ENCODE assay signal across 13 mouse cellular contexts in genomic region chr2:122337291-122337690, GRCm38 (mm10). TPM values are rescaled to one million over a fixed set of nuclear protein-coding genes. Genes with fewer than 3 reads are reported as not detected.
DNase-seq lines count a peak whose midpoint lies in the region; ATAC-seq and TF ChIP-seq lines count a peak whose summit lies in the region.
"Had no signal": no experiment of that assay in that cellular context is flagged by ENCODE, and none has a peak within 500 bp of the region (broad histone marks: within the 10 kb centered on the region; RNA-seq: fewer than 3 reads in every experiment).

No protein-coding gene starts in this region.

- DNase-seq in lung, embryonic 14.5 days, result no peak
- DNase-seq in lung, postnatal 25 days (ENCODE audit: low spot score), result no peak
- no peak for DNase-seq in limb, embryonic 11.5 days (ENCODE audit: low spot score)
- no peak for DNase-seq in gastrocnemius, postnatal 14 days
- no peak for DNase-seq in right cerebral cortex, postnatal 14 days
- DNase-seq: adrenal gland, postnatal 25 days; heart, postnatal 14 days had no signal

- H3K36me3 ChIP-seq in lung, embryonic 14.5 days (ENCODE audit: insufficient read depth), result no peaks in the 10 kb centered on the region
- no peaks in the 10 kb centered on the region for H3K36me3 ChIP-seq in forebrain, embryonic 13.5 days (ENCODE audit: poor library complexity, severe bottlenecking)
- H3K36me3 ChIP-seq in limb, embryonic 11.5 days (ENCODE audit: control insufficient read depth, insufficient read depth, low read length), result no peaks in the 10 kb centered on the region
- H3K36me3 ChIP-seq in neural tube, embryonic 15.5 days, result no peaks in the 10 kb centered on the region

- TF ChIP-seq CTCF in lung, embryonic 14.5 days (IDR thresholded peaks at IDR 0.05; ENCODE audit: low read depth), result no peak

- ATAC-seq in lung, embryonic 14.5 days (ENCODE audit: insufficient read depth), result no peak
- peak; percentile 38; the same call in 1 of the 2 replicates for ATAC-seq in forebrain, embryonic 13.5 days
- no peak for ATAC-seq in limb, embryonic 11.5 days (ENCODE audit: insufficient number of reproducible peaks, low FRiP score, low TSS enrichment, low read depth)
- ATAC-seq in neural tube, embryonic 15.5 days (ENCODE audit: low FRiP score), result peak; percentile 50; the same call in 1 of the 2 replicates

- H3K27me3 ChIP-seq in lung, embryonic 14.5 days (ENCODE audit: insufficient read depth, low read length), result no peaks in the 10 kb centered on the region
- H3K27me3 ChIP-seq in forebrain, embryonic 13.5 days, result 0 out of 2 replicates have a peak, but pooled peaks cover 3% of the 10 kb centered on the region
- H3K27me3 ChIP-seq in limb, embryonic 11.5 days (ENCODE audit: control insufficient read depth, insufficient read depth, low read length), result no peaks in the 10 kb centered on the region
- no peaks in the 10 kb centered on the region for H3K27me3 ChIP-seq in neural tube, embryonic 15.5 days (replicated peaks)

- no peak overlapping the region for H3K4me3 ChIP-seq in lung, embryonic 14.5 days (ENCODE audit: low read depth, low read length)
- H3K4me3 ChIP-seq in forebrain, embryonic 13.5 days, result peak overlapping the region; percentile 9; the same call in 1 of the 2 replicates
- H3K4me3 ChIP-seq in limb, embryonic 11.5 days (ENCODE audit: low read depth, low read length), result peak overlapping the region; percentile 8; the same call in 1 of the 2 replicates
- peak overlapping the region; percentile 8; the same call in 1 of the 2 replicates for H3K4me3 ChIP-seq in neural tube, embryonic 15.5 days (replicated peaks)
- H3K4me3 ChIP-seq: megakaryocyte, embryonic 14.5 days had no signal

- no peak overlapping the region for H3K9ac ChIP-seq in lung, embryonic 14.5 days
- H3K9ac ChIP-seq in forebrain, embryonic 13.5 days, result no peak overlapping the region
- no peak overlapping the region for H3K9ac ChIP-seq in limb, embryonic 11.5 days (ENCODE audit: low read length)
- no peak overlapping the region for H3K9ac ChIP-seq in neural tube, embryonic 15.5 days (replicated peaks)

- intact Hi-C loops in gastrocnemius, postnatal 14 days (cut with DNase I; ENCODE audit: low total_unique reads), result no loop called here

- H3K4me2 ChIP-seq in lung, embryonic 14.5 days, result peak overlapping the region; percentile 16; the same call in 1 of the 2 replicates
- H3K4me2 ChIP-seq in forebrain, embryonic 13.5 days, result peak overlapping the region; percentile 32
- peak overlapping the region; percentile 24 for H3K4me2 ChIP-seq in limb, embryonic 11.5 days (ENCODE audit: low read depth, severe bottlenecking)
- H3K4me2 ChIP-seq in neural tube, embryonic 15.5 days, result peak overlapping the region; percentile 32
- H3K4me2 ChIP-seq: liver, embryonic 11.5 days had no signal

- WGBS in lung, embryonic 14.5 days, result 59% methylated on average over 21 of the region's 21 CpGs
- WGBS in forebrain, embryonic 13.5 days, result 70% methylated on average over 21 of the region's 21 CpGs
- WGBS in limb, embryonic 11.5 days, result 56% methylated on average over 21 of the region's 21 CpGs
- WGBS in neural tube, embryonic 15.5 days, result 57% methylated on average over 21 of the region's 21 CpGs

- no peaks in the 10 kb centered on the region for H3K9me3 ChIP-seq in lung, embryonic 14.5 days (ENCODE audit: low read depth, low read length)
- no peaks in the 10 kb centered on the region for H3K9me3 ChIP-seq in forebrain, embryonic 13.5 days (replicated peaks)
- no peaks in the 10 kb centered on the region for H3K9me3 ChIP-seq in limb, embryonic 11.5 days (ENCODE audit: control insufficient read depth, low read length)
- no peaks in the 10 kb centered on the region for H3K9me3 ChIP-seq in neural tube, embryonic 15.5 days (replicated peaks)
- H3K9me3 ChIP-seq: megakaryocyte, embryonic 14.5 days had no signal

- no peaks in the 10 kb centered on the region for H3K4me1 ChIP-seq in lung, embryonic 14.5 days (ENCODE audit: insufficient read depth)
- H3K4me1 ChIP-seq in forebrain, embryonic 13.5 days, result no peaks in the 10 kb centered on the region
- H3K4me1 ChIP-seq in limb, embryonic 11.5 days (ENCODE audit: control insufficient read depth, insufficient read depth, low read length), result no peaks in the 10 kb centered on the region
- no peaks in the 10 kb centered on the region for H3K4me1 ChIP-seq in neural tube, embryonic 15.5 days

- no peak overlapping the region for H3K27ac ChIP-seq in lung, embryonic 14.5 days (ENCODE audit: low read depth)
- H3K27ac ChIP-seq in forebrain, embryonic 13.5 days, result no peak overlapping the region
- no peak overlapping the region for H3K27ac ChIP-seq in limb, embryonic 11.5 days (replicated peaks; ENCODE audit: low read depth, low read length)
- no peak overlapping the region for H3K27ac ChIP-seq in neural tube, embryonic 15.5 days (replicated peaks)

RNA-seq across cellular contexts. Expression of gene Duox1, which starts 21.8 kb away (rescaled TPM):
- polyA plus RNA-seq in lung, embryonic 14.5 days (2014; fragmentation: Nextera tagmentation; extraction: Ambion mirVana), result not detected in 2 replicates
- polyA plus RNA-seq in forebrain, embryonic 13.5 days (2015; fragmentation: Nextera tagmentation; extraction: Ambion mirVana), result 0.04 TPM in 1 of 2 replicates, not detected in the other
- 0.04 and 0.13 TPM in 2 replicates for polyA plus RNA-seq in limb, embryonic 11.5 days (2014; fragmentation: Nextera tagmentation; extraction: Ambion mirVana)
- 0.10 and 0.27 TPM in 2 replicates for polyA plus RNA-seq in neural tube, embryonic 15.5 days (2015; fragmentation: Nextera tagmentation; extraction: Ambion mirVana)
- total RNA-seq in gastrocnemius, postnatal 14 days (2021), result under 1 TPM; 0.27 to 0.45 TPM
- total RNA-seq: adrenal gland, postnatal 25 days; MEL had no signal

RNA-seq across cellular contexts. Expression of gene Duoxa1, which starts 23.8 kb away (rescaled TPM):
- not detected in 2 replicates for polyA plus RNA-seq in lung, embryonic 14.5 days (2014; fragmentation: Nextera tagmentation; extraction: Ambion mirVana)
- not detected in 2 replicates for polyA plus RNA-seq in forebrain, embryonic 13.5 days (2015; fragmentation: Nextera tagmentation; extraction: Ambion mirVana)
- 0.72 and 1.0 TPM in 2 replicates for polyA plus RNA-seq in limb, embryonic 11.5 days (2014; fragmentation: Nextera tagmentation; extraction: Ambion mirVana)
- 0.17 and 1.2 TPM in 2 replicates for polyA plus RNA-seq in neural tube, embryonic 15.5 days (2015; fragmentation: Nextera tagmentation; extraction: Ambion mirVana)
- under 1 TPM; 0.42 to 0.53 TPM for total RNA-seq in gastrocnemius, postnatal 14 days (2021)
- total RNA-seq: adrenal gland, postnatal 25 days; MEL had no signal
- polyA plus RNA-seq: liver, embryonic 11.5 days had no signal

RNA-seq across cellular contexts. Expression of gene Shf, which starts 31.7 kb away (rescaled TPM):
- 3.7 and 5.1 TPM in 2 replicates for polyA plus RNA-seq in lung, embryonic 14.5 days (2014; fragmentation: Nextera tagmentation; extraction: Ambion mirVana)
- 6.2 and 6.8 TPM in 2 replicates for polyA plus RNA-seq in forebrain, embryonic 13.5 days (2015; fragmentation: Nextera tagmentation; extraction: Ambion mirVana)
- polyA plus RNA-seq in limb, embryonic 11.5 days (2014; fragmentation: Nextera tagmentation; extraction: Ambion mirVana), result 6.2 and 7.9 TPM in 2 replicates
- 11.2 and 12.0 TPM in 2 replicates for polyA plus RNA-seq in neural tube, embryonic 15.5 days (2015; fragmentation: Nextera tagmentation; extraction: Ambion mirVana)
- 1 to 10 TPM; 5.1 to 6.0 TPM for total RNA-seq in gastrocnemius, postnatal 14 days (2021)

RNA-seq across cellular contexts. Expression of gene Duoxa2, which starts 38.6 kb away (rescaled TPM):
- polyA plus RNA-seq in lung, embryonic 14.5 days (2014; fragmentation: Nextera tagmentation; extraction: Ambion mirVana), result 0.11 TPM in 1 of 2 replicates, not detected in the other
- not detected in 2 replicates for polyA plus RNA-seq in forebrain, embryonic 13.5 days (2015; fragmentation: Nextera tagmentation; extraction: Ambion mirVana)
- not detected in 2 replicates for polyA plus RNA-seq in limb, embryonic 11.5 days (2014; fragmentation: Nextera tagmentation; extraction: Ambion mirVana)
- polyA plus RNA-seq in neural tube, embryonic 15.5 days (2015; fragmentation: Nextera tagmentation; extraction: Ambion mirVana), result 0.52 and 0.56 TPM in 2 replicates
- total RNA-seq in gastrocnemius, postnatal 14 days (2021), result not detected
- total RNA-seq: adrenal gland, postnatal 25 days; MEL had no signal
- polyA plus RNA-seq: liver, embryonic 11.5 days; stomach, embryonic 14.5 days had no signal

RNA-seq across cellular contexts. Expression of gene Duox2, which starts 39.0 kb away (rescaled TPM):
- 0.07 TPM in 1 of 2 replicates, not detected in the other for polyA plus RNA-seq in lung, embryonic 14.5 days (2014; fragmentation: Nextera tagmentation; extraction: Ambion mirVana)
- polyA plus RNA-seq in forebrain, embryonic 13.5 days (2015; fragmentation: Nextera tagmentation; extraction: Ambion mirVana), result not detected in 2 replicates
- not detected in 2 replicates for polyA plus RNA-seq in limb, embryonic 11.5 days (2014; fragmentation: Nextera tagmentation; extraction: Ambion mirVana)
- 0.03 and 0.12 TPM in 2 replicates for polyA plus RNA-seq in neural tube, embryonic 15.5 days (2015; fragmentation: Nextera tagmentation; extraction: Ambion mirVana)
- under 1 TPM; 0.13 to 0.18 TPM for total RNA-seq in gastrocnemius, postnatal 14 days (2021)
- total RNA-seq: adrenal gland, postnatal 25 days; MEL had no signal
- polyA plus RNA-seq: liver, embryonic 11.5 days had no signal

Comparison
In these comparisons a context has a peak if more than half of its experiments do, and no peak if none do; other contexts are left out.
1. ATAC-seq: peak in forebrain, embryonic 13.5 days (single experiment) and neural tube, embryonic 15.5 days (single experiment); none in lung, embryonic 14.5 days (single experiment) and limb, embryonic 11.5 days (single experiment).
2. Peak in every context shown above with its lines, with median percentiles within 50 percentile points of each other: H3K4me2 ChIP-seq.